Mouse (Mus musculus): Measurements from ENCODE around the gene Vwa5b2. TPM values are rescaled to one million over a fixed set of nuclear protein-coding genes. Genes with fewer than 3 reads are reported as not detected.

Gene Vwa5b2
- total RNA-seq (2021), result 10 to 100 TPM; 49.0 to 58.2 TPM

GRCm38 (mm10) chr16:20589366-20589938, at the start of gene Vwa5b2:
TSS of gene Vwa5b2 (plus strand) at chr16:20589471.
- peak; percentile 38 to 73 for DNase-seq (ENCODE audit: low spot score in 2 of 2)
- intact Hi-C loops (cut with DNase I), result no loop called here

DNA sequence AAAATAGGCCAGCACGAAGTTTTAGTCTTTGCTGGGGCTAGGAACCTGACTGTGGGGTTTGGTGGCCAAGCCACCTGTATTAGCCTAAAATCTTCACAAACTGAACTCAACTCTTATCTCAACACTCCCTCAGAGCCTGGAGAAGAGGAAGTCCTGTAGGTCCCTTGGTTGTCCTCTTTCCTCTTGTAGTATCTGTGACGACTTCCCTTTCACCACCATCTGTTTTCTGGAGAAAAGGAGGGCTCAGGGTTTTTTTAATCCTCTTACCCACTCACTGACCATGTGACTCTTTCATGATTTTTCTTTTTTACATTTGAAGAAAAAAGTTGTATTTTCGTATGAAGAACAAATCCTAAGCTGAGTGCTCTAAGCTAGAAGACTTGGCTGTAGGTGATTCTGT, 49.6 kb upstream of the Vwa5b2 start:
- DNase-seq (ENCODE audit: low spot score in 2 of 2), result no peak
- intact Hi-C loops (cut with DNase I), result loop anchor here (5.0 kb wide), 1 partner anchor 113 kb away; the partner anchor contains the start of gene Psmd2

GRCm38 (mm10) chr16:20540438-20540837, 48.8 kb upstream of the Vwa5b2 start:
- no peak for DNase-seq (ENCODE audit: low spot score in 2 of 2)
- intact Hi-C loops (cut with DNase I), result no loop called here

DNA sequence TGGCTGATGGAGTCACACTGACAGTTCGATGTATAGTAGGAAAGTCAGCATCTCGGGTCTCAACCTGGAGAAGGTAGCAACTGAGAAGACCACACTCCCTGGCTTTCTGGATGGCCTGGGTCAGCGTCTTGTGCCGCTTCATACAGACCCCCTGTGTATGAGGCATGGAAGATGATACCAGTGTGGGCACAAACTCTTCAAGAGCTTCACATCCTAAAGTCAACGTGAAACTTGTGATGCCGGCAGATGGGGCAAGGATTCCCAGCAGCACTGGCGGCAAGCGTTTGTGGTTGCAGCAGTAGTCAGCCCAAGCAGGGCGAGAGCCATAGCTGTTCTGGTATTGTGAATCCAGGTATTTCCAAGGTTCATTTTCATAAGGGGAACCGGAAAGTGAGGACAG, 43.6 kb upstream of the Vwa5b2 start:
- intact Hi-C loops (cut with DNase I), result no loop called here
- DNase-seq (ENCODE audit: low spot score in 2 of 2), result no peak

DNA sequence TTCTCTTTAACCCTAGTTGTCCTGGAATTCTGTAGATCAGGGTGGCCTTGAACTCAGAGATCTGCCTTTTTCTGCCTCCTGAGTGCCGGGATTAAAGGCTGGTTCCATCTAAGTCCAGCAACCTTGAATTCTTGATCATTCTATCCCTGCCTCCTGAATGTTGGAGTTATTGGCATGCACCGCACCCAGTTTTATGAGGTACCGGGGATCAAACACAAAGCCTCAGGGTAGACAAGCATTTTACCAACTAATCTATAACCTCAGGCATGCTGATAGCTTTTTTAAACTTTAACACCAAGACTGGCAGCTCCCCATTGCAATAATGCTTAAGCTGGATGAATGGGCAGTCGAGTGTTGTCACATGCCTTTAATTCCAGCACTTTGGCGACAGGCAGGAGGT, 41.8 kb upstream of the Vwa5b2 start:
- intact Hi-C loops (cut with DNase I), result no loop called here
- DNase-seq (ENCODE audit: low spot score in 2 of 2), result no peak

GRCm38 (mm10) chr16:20548096-20548948, 40.9 kb upstream of the Vwa5b2 start, which contains the start of gene Abcf3:
TSS of gene Abcf3 (plus strand) at chr16:20548577.
- intact Hi-C loops (cut with DNase I), result no loop called here
- peak; percentile 97 to 99 for DNase-seq (ENCODE audit: low spot score in 2 of 2)

DNA sequence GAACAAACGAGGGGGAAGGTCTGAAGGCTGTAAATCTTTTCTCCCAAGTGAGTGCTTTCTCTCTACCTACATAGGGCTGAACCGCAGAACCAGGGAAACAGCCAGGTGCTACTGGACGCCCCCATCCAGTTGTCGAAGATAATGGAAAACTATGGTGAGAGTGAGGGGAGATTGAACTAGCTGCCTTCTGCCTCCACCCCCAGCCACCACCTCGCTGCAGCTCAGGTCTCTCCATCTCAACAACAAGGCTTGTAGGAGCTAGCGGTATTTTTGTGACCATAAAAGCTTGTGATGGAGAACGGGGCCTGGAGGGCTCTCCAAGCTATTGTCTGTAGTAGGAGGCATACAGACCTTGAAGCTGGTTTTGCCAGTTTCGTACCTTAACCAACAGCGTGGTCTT, 40.1 kb upstream of the Vwa5b2 start:
- DNase-seq (ENCODE audit: low spot score in 2 of 2), result no peak
- intact Hi-C loops (cut with DNase I), result no loop called here

DNA sequence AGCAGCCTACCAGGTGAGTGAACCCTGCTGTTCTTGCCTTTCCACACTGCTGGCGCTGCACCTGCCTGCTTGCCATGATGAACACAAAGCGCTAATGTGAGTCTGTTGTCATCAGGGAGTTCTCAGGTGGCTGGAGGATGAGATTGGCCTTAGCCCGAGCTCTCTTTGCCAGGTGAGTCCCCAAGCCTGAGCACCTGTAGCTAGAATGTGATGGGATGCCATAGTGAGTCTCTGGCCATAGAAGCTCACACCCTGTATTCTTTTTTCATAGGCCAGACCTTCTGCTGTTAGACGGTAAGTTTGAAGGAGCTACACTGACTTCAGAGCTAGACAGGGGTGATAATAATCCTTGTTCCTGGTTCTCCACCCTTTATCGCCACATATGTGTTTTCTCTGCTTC, 37.6 kb upstream of the Vwa5b2 start:
- intact Hi-C loops (cut with DNase I), result no loop called here
- no peak for DNase-seq (ENCODE audit: low spot score in 2 of 2)

DNA sequence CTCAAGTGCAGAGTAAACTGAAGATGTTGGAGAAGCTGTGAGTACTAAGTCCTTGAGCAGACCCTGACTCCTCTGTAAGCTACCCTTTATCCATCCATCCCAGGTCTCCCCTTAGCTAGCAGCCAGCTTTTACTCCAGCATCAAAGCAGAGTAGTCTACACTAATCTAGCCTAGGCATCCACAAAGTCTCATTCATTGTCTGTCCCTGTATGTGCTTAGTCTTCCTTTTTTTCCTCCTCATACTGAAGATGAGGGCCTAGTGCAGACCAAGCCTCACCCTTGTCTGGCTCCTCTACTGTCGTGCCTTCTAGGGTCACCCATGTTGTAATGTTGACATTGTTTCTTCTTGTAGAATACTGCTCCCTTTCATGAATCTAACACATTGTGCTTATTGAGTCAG, 36.7 kb upstream of the Vwa5b2 start:
- intact Hi-C loops (cut with DNase I), result no loop called here
- DNase-seq (ENCODE audit: low spot score in 2 of 2), result no peak

DNA sequence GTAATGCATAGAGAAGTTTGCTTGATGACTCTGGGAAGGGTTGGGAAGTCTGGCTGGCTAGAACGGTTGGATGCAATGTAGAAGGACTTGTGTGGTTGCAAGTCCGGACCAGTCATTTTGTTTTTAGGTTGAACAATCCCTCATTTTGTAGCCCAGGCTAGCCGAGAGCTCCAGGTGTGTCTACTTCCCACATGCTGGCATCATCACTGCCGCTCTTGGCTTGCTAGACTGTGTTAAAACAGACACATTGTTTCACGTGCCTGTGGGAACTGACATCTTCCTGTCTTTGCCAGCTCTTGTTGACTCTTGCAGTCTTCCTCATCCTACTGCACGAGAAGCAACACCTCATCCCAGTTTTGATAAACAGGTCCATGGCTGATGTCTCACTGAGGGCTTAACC, 34.3 kb upstream of the Vwa5b2 start:
- DNase-seq (ENCODE audit: low spot score in 2 of 2), result no peak
- intact Hi-C loops (cut with DNase I), result no loop called here

DNA sequence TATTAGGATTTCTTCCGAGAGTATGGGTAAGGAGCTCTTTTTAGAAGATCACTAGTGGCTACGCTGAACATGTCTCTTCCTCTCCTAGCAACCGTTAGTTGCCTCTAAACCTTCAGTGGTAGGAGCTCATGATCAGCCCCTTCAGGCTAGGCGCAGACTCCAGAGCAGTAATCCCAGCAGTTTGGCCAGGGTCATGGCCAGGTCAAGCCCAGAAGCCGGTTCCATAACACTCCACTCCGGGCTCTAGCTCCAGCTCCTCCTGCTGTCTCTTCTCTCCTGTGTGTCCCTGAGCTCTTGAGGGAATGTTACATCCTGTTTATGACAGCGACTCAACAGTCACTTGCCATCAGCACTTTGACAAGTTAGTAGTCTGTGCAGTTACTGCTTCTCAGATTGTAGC, 31.9 kb upstream of the Vwa5b2 start:
- intact Hi-C loops (cut with DNase I), result no loop called here
- no peak for DNase-seq (ENCODE audit: low spot score in 2 of 2)

- no peak for DNase-seq (ENCODE audit: low spot score in 2 of 2)
- intact Hi-C loops (cut with DNase I), result loop anchor here (5.0 kb wide), 1 partner anchor 77 kb away; no protein-coding TSS in a partner anchor
Observed at GRCm38 (mm10) chr16:20565075-20565474, 24.2 kb upstream of the Vwa5b2 start.

- intact Hi-C loops (cut with DNase I), result no loop called here
- DNase-seq (ENCODE audit: low spot score in 2 of 2), result peak; percentile 65 to 70
Observed at GRCm38 (mm10) chr16:20589939-20590679, 838 bp downstream of the Vwa5b2 start.

DNA sequence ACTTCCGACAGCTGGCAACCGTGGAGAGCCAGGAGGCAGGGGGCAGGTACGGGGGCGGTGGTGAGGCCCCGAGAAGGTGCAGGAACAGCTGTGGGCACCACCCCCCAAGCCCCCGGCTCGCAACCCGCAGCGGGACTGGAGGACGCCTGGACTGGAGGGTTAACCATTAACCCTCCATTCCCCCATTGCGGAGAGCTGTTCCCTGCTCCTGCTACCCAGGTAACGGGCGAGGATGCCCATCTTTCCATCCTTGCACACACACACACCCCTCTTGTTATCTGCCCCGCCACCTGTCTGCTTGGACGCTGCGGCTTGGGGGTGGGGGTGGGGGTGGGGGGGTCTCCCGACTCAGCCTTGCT, 1.4 kb downstream of the Vwa5b2 start:
- no peak for DNase-seq (ENCODE audit: low spot score in 2 of 2)
- intact Hi-C loops (cut with DNase I), result no loop called here

DNA sequence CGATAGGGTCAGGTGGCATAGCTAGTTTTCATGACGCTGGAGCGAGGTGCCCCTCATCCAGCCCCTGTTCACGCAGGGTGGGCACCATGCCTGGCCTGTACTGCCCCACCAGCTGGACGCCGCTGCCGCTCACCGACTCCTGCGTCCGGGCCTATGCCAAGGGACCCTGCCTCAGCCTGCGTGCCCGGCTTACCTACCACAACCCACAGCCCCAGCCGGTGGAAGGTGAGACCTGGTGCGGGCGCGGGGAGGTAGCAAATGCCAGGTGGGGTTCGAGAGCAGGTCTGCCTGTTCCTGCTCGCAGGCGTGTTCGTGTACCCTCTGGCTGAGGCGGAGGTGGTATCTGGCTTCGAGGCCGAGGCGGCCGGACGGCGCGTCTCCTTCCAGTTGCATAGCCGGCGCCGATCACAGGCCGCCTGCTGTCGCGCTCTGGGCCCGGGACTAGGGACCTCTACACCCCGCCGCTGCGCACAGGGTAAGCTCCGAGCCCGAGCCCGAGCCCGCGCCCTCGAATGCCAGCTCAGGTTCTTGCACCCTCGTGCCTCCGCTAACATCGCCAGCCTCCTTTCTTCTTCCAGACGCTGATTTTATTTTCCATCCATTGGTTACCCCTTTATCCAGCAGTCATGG, 1.9 kb downstream of the Vwa5b2 start:
- intact Hi-C loops (cut with DNase I), result no loop called here
- no peak for DNase-seq (ENCODE audit: low spot score in 2 of 2)

GRCm38 (mm10) chr16:20595060-20595673, 5.9 kb downstream of the Vwa5b2 start:
- DNase-seq (ENCODE audit: low spot score in 2 of 2), result no peak
- intact Hi-C loops (cut with DNase I), result no loop called here

GRCm38 (mm10) chr16:20595737-20596136, 6.5 kb downstream of the Vwa5b2 start:
- intact Hi-C loops (cut with DNase I), result no loop called here
- DNase-seq (ENCODE audit: low spot score in 2 of 2), result no peak

DNA sequence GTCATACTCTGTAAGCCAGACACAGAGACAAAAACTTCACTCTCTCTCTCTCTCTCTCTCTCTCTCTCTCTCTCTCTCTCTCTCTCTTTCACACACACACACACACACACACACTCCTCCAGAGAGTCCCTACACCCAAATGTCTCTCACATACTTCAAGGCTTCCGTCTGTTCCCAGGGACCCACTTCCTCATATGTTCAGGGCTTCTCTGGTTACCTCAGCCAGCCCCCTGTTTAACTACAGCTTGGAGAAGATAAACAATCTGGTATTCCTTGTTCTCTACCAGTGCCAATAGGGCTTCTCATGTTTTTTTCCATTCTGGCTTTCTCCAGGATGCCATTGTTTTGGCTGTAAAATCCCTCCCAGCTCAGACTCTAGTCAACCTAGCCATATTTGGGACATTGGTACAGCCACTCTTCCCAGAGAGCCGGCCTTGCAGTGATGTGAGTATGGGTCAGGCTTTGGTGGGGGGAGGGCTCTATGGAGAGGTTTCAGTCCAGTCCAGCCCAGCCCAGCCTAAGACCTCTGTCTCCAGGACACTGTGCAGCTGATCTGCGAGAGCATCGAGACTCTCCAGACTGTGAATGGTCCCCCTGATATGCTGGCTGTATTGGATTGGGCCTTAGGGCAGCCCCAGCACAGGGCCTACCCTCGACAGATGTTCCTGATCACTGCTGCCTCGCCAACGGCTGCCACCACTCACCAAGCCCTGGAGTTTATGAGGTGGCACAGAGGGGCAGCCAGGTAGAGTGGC, 7.6 kb downstream of the Vwa5b2 start:
- no peak for DNase-seq (ENCODE audit: low spot score in 2 of 2)
- intact Hi-C loops (cut with DNase I), result no loop called here

DNA sequence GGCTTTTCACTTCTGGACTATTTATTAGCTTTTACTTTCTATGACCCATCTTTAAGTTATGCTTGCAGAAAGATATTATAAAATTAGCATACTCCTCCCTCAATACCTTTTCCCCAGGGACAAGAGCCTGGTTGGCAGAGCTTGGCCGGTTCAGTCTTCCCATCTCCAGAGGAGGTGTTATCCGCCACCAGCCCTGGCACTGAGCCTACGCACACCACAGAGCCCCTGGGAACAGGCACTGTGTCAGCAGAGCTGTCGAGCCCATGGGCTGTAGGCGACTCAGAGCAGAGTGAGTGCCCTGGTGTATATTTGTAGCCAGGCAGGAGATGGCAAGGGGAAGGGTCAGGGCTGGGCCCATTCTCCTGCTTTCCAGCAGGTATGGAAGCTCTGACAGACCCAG, 11.2 kb downstream of the Vwa5b2 start:
- peak in 1 of 2 experiments; percentile 8 for DNase-seq (ENCODE audit: low spot score in 2 of 2)
- intact Hi-C loops (cut with DNase I), result no loop called here
